Mouse (Mus musculus) lung, postnatal 10 days (tissue): Measurements from ENCODE around the gene Ptgs1.

Source experiments
- DNase-seq: peaks from one replicate; pipeline ENCODE4 v3.0.0; 2021

Gene Ptgs1

DNA sequence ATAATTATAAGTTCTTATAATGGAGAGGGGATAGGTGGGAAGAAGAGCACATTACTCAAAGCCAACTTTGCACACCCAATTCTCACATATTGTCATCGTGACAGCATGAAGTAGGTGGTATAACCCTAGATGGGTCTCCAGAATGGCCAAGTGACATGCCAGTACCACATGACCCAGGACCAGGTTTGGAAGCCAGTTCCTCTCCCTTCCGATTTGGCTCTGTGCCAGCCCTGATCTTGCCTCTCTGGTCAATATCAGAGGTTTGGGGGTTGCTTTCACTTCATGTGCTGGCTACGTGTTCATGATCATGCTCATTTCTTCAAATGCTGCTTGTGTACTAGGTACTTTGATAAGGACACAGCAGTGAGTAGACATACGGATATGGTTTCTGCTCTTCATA is 22.3 kb downstream of the Ptgs1 start:
- no peak for DNase-seq

DNA sequence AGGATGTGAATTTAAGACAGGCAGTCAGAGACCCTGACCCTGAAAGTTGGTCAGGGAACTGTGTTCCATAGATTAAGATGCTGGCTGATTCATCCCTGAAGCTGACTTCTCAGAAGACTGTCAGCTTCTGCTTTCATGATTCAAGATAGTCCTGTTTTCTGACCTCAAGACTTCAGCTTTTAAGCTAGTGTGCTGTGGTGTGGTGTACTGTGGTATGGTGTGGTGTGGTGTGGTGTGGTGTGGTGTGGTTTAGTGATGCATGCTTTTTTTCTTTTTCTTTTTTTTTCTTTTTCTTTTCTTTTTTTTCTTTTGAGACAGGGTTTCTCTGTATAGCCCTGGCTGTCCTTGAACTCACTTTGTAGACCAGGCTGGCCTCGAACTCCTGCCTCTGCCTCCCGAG is 24.2 kb downstream of the Ptgs1 start:
- no peak for DNase-seq

- DNase-seq = no peak
Measured at GRCm38 (mm10) chr2:36256931-36257330, 26.7 kb downstream of the Ptgs1 start.

- DNase-seq = no peak
Measured at GRCm38 (mm10) chr2:36259382-36259781, 29.2 kb downstream of the Ptgs1 start.

GRCm38 (mm10) chr2:36259798-36260540 is 29.7 kb downstream of the Ptgs1 start:
- DNase-seq = no peak

DNA sequence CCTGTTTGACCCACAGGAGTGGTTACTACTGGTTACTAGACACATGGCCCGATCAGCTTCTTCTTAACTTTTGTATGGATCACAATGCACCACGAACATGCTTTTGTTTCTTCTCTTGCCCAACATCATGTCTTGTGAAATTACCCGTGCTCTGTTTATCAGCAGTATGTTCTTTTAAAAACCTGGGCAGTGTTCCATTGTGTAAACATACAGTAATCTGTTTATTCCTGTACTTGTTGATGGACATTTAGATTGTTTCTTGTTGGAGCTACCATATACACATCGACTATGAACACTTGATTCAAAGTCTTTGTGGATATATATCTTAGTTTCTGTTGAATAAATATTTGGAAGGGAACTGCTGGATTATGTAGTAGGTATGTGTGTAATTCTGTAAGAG is 31.8 kb downstream of the Ptgs1 start:
- peak; percentile 45 for DNase-seq

- DNase-seq = peak; percentile 41
Measured at GRCm38 (mm10) chr2:36269458-36269857, 39.2 kb downstream of the Ptgs1 start.

GRCm38 (mm10) chr2:36270186-36270585 is 40.0 kb downstream of the Ptgs1 start:
- DNase-seq = no peak

DNA sequence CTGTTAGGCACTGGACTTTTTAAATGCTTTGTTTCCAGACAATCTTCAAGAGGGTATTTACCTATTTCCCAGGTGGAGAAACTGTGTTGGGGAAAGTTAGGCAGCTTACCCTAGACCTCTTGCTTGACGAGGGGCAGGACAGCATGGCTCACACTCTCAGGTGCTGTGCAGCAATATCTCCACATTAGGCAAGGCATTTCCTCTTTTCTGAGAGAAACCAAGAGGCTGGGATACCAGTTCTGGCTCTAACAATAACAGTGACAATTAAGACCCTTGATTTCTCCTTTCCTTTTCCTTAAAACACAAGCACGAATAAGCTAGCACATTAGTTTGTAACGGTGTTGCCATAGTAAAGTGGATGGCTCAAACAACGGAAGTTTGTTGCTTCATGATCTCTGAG is 40.9 kb downstream of the Ptgs1 start:
- DNase-seq = no peak

DNA sequence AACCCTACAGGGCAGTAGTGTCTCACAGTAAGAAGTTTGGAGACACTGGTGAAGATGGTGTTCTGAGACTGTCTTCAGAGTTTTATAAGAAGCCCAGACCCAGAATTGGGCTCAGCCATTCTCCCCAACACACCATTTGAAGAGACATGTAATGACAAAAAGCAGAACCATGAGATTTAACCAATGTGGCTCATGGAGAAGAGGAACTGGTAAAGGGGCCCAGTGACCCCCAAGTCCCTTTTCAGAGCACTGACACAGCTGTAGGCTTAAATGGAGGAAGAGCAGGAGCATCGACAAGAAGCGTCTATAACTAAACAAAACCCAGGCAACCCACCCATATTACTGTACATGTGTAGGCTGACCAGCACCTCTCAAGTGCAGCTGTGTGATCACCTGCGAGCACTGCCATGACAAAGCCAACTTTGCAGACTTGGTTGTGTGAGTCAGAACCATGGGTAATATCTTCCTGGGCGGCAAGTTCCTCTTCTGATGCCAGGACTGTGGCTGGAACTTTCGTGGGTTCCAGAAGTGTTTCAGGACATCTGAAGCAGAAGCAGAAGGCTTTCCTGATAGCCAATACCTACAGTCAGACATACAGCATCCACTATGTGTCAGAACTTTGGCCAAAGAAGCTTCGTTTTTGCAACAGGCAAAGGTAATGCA is 42.2 kb downstream of the Ptgs1 start:
- DNase-seq = no peak

DNA sequence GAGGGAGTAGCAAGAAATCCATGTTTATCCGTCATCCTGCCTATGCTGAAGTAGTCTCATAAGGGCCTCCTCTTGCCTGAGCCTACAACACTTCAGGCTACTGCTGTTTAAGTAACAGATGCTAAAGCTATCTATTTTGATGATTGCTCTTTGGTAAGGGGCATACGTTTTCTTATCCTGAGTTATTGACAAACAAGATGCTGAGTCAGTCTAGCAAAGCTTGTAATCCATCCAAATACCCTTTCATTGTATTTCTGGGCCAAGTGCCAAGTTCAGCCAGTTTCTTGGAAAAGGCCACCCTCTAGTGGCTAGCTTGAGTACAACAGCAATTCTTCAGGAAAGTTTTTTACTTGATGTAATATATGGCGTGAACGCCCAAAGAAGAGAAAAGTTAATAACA is 46.2 kb downstream of the Ptgs1 start:
- DNase-seq = peak; percentile 85

GRCm38 (mm10) chr2:36278760-36279159 is 48.5 kb downstream of the Ptgs1 start:
- no peak for DNase-seq

DNA sequence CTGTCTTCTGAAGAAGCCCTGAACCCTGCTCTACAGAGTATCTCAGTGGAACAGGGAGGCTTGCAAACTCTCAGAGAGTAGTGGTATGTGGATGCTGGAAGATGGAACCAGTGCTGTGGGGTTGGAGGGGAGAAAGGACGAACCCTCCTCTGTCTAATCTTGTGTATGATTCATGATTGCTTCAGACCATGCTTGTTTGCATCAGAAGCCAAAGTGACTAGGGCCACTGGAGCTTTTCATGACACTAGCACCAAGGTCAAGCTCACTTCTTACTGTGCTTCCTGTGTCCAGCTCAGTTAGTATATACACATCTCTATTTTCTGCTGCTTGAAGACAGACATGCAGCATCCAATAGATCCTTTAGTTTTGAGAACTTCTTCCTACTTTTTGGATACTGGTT is 50.9 kb downstream of the Ptgs1 start:
- DNase-seq = no peak

DNA sequence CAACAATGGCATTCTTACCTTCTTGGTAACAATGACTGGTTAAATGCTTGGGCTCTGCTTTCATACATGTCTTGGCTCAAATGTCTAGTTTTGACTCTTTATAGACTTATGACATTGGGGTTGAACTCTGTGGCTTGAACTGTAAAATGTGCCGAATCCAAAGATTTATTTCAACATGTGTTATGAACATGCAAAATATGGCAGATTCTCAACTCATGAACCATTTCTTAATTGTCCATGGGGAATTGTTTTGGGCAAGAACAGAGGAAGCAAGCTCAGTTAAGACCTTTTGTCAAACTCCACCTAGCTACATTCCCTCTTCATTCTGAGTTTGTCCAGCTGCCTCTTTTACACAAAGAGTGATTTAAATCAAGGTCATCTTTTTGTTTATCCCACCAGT is 52.1 kb downstream of the Ptgs1 start:
- DNase-seq = no peak
